Mouse (Mus musculus) ES-E14 (cell line): ENCODE data around the gene Mrps12.

ENCODE experiments used
- CHD2 ChIP-seq: IDR thresholded peaks from 2 replicates; pipeline ENCODE4 v1.6.1; 2014; ENCODE audit warnings: mild to moderate bottlenecking, low read depth, low read length, inconsistent platforms
- MAFK ChIP-seq: IDR thresholded peaks from 2 replicates; pipeline ENCODE4 v1.6.1; 2014; ENCODE audit warnings: mild to moderate bottlenecking, low read depth, low read length, inconsistent platforms; ENCODE audit not compliant: insufficient read depth
- ZC3H11A ChIP-seq: IDR thresholded peaks from 2 replicates; pipeline ENCODE4 v1.6.1; 2012; ENCODE audit warnings: low read depth, mild to moderate bottlenecking, inconsistent platforms, low read length, borderline replicate concordance
- ZNF384 ChIP-seq: IDR thresholded peaks from 2 replicates; pipeline ENCODE4 v1.6.1; 2012; ENCODE audit warnings: low read depth, low read length, inconsistent platforms

DNA sequence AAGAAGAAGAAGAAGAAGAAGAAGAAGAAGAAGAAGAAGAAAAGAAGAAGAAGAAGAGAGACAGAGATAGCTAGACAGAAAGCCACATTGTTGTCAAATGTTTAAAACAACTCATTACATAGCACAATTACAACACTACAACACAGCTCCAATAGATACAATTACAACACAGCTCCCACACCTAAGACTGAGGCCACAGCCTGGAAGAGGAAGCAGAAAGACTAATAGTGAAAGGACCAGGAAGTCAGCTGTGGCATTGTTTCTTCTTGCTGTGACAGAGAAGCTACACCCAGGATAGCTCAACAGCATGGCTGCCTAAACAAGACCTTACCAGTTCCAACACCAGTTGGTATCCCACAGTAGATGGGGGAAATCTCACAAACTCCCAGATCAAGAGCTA lies 32.2 kb downstream of the Mrps12 start:
- TF ChIP-seq MAFK (no peak), CHD2 (no peak), ZNF384 (no peak), ZC3H11A (no peak)
